Mouse (Mus musculus) C2C12 (cell line): ENCODE data around the gene Trmt1.

Experiments used
- CTCF ChIP-seq: IDR thresholded peaks from one replicate; pipeline ENCODE4 v1.5.1; 2011; ENCODE audit not compliant: control insufficient read depth, insufficient read depth, insufficient read length
- MAX ChIP-seq: IDR thresholded peaks from one replicate; pipeline ENCODE4 v1.6.1; 2011; ENCODE audit warnings: mild to moderate bottlenecking, control low read depth
- MYOD1 ChIP-seq: IDR thresholded peaks from one replicate; pipeline ENCODE4 v1.6.1; 2011; ENCODE audit warnings: low read depth; ENCODE audit not compliant: control insufficient read depth, insufficient read length
- MYOG ChIP-seq: IDR thresholded peaks from one replicate; pipeline ENCODE4 v1.6.1; 2011; ENCODE audit not compliant: control insufficient read depth, insufficient read length; ENCODE audit errors: extremely low read depth
- USF1 ChIP-seq: IDR thresholded peaks from one replicate; pipeline ENCODE4 v1.6.1; 2011; ENCODE audit warnings: low read depth, mild to moderate bottlenecking, control low read depth, moderate library complexity

DNA sequence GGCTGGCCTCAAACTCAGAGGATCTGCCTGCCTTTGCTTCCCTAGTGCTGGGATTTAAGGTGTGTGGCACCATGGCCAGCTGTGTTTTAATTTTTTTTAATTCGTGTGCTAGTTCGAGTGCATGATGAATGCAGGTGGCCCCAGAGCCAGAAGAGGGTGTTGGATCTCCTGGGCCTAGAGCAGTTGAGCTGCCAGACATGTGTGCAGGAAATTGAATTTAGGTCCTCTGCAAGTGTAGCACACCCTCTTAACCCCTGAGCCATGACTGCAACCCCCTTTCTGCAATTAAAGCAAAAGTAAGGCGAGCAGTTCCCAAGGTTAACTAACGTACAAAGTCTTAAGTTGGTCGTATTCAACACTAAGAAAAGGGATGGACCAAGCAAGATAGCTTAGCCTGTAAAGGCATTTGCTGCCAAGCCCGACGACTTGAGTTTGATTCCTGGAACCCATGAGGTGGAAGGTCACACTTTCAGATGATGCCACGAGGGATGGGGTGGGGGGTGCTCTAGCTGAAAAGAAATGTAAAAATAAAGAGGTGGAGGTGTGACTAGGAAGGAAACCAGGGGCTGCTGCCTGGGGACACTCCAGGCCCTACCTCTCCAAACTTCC, 48.1 kb upstream of the Trmt1 start:
- TF ChIP-seq MYOG (no peak), CTCF (no peak), MYOD1 (no peak), USF1 (no peak), MAX (no peak)
